Comparison of ENCODE assay signal across 11 mouse cellular contexts in the genomic region with DNA sequence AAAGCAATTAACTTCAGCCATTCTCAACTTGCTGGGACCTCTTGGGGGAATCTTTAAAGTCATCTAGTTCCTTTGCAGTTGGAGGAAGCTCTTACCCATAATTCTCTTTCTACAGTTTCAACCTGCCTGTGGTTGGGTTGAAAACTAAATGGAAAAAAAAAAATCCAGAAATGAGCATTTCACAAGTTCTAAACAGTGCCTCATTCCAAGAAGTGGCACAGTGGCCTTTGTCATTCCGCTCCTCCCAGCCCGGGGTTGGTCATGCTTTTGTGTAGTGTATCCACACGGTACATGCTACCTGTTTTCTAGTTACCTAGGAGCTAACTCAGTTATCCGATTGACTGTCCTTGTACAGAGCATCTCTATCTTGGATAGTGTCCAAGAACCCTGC.
DNase-seq lines count a peak whose midpoint lies in the region; ATAC-seq and TF ChIP-seq lines count a peak whose summit lies in the region.
"Had no signal": no experiment of that assay in that cellular context is flagged by ENCODE, and none has a peak within 500 bp of the region (broad histone marks: within the 10 kb centered on the region; RNA-seq: fewer than 3 reads in every experiment).

No protein-coding gene starts in this region.

- ATAC-seq in kidney, postnatal 0 days (replicated peaks; ENCODE audit: low FRiP score, low read depth): no peak
- ATAC-seq in intestine, embryonic 16.5 days: no peak
- ATAC-seq in cerebellum, adult (ENCODE audit: insufficient number of reproducible peaks, low FRiP score, low TSS enrichment): no peak
- ATAC-seq in midbrain, embryonic 11.5 days (ENCODE audit: low FRiP score): no peak

- H3K9me3 ChIP-seq in kidney, postnatal 0 days (replicated peaks; ENCODE audit: low read length): peaks cover 3% of the 10 kb centered on the region; the same call in 1 of the 2 replicates
- H3K9me3 ChIP-seq in intestine, embryonic 16.5 days (ENCODE audit: control insufficient read depth, low read length): no peaks in the 10 kb centered on the region
- H3K9me3 ChIP-seq in midbrain, embryonic 11.5 days (ENCODE audit: control insufficient read depth, low read length): no peaks in the 10 kb centered on the region
- H3K9me3 ChIP-seq: embryonic facial prominence, embryonic 13.5 days; hindbrain, embryonic 15.5 days; midbrain, embryonic 12.5 days; neural tube, embryonic 12.5 days had no signal

- no peak overlapping the region for H3K4me3 ChIP-seq in kidney, postnatal 0 days (replicated peaks; ENCODE audit: low read depth, low read length)
- H3K4me3 ChIP-seq in bone marrow, adult 2 months (replicated peaks; ENCODE audit: control insufficient read depth, low read depth, low read length): no peak overlapping the region
- H3K4me3 ChIP-seq in intestine, embryonic 16.5 days (ENCODE audit: low read length): no peak overlapping the region
- no peak overlapping the region for H3K4me3 ChIP-seq in myocyte
- H3K4me3 ChIP-seq in midbrain, embryonic 11.5 days (ENCODE audit: low read depth, low read length): no peak overlapping the region
- H3K4me3 ChIP-seq: embryonic facial prominence, embryonic 13.5 days; hindbrain, embryonic 15.5 days; midbrain, embryonic 12.5 days; neural tube, embryonic 12.5 days had no signal

- no peaks in the 10 kb centered on the region for H3K27me3 ChIP-seq in kidney, postnatal 0 days (ENCODE audit: insufficient read depth, low read length)
- no peaks in the 10 kb centered on the region for H3K27me3 ChIP-seq in intestine, embryonic 16.5 days (replicated peaks; ENCODE audit: control insufficient read depth, insufficient read depth, low read length)
- H3K27me3 ChIP-seq in myocyte (ENCODE audit: control insufficient read depth, insufficient read depth, insufficient read length): no peaks in the 10 kb centered on the region
- peaks cover 10% of the 10 kb centered on the region; the same call in 1 of the 2 replicates for H3K27me3 ChIP-seq in midbrain, embryonic 11.5 days (ENCODE audit: control insufficient read depth, insufficient read depth, low read length)
- H3K27me3 ChIP-seq: embryonic facial prominence, embryonic 13.5 days had no signal

- no peaks in the 10 kb centered on the region for H3K4me1 ChIP-seq in kidney, postnatal 0 days (replicated peaks; ENCODE audit: insufficient read depth, low read length)
- peaks cover 6% of the 10 kb centered on the region for H3K4me1 ChIP-seq in bone marrow, adult 2 months (ENCODE audit: control insufficient read depth, insufficient read depth, low read length)
- peaks cover 40% of the 10 kb centered on the region for H3K4me1 ChIP-seq in intestine, embryonic 16.5 days (ENCODE audit: control insufficient read depth, insufficient read depth, low read length)
- peaks cover 5% of the 10 kb centered on the region; the same call in 1 of the 2 replicates for H3K4me1 ChIP-seq in midbrain, embryonic 11.5 days (ENCODE audit: control insufficient read depth, insufficient read depth, low read length)
- H3K4me1 ChIP-seq: embryonic facial prominence, embryonic 13.5 days had no signal

- H3K4me2 ChIP-seq in kidney, postnatal 0 days (ENCODE audit: low read length): no peak overlapping the region
- H3K4me2 ChIP-seq in intestine, embryonic 16.5 days (ENCODE audit: low read depth, low read length): peak overlapping the region; percentile 37; the same call in 1 of the 2 replicates
- peak overlapping the region; percentile 64 for H3K4me2 ChIP-seq in myocyte (ENCODE audit: low read depth)
- H3K4me2 ChIP-seq in midbrain, embryonic 11.5 days: no peak overlapping the region
- H3K4me2 ChIP-seq: embryonic facial prominence, embryonic 13.5 days; hindbrain, embryonic 15.5 days; midbrain, embryonic 12.5 days; neural tube, embryonic 12.5 days had no signal

- H3K27ac ChIP-seq in kidney, postnatal 0 days: peak overlapping the region; percentile 48; the same call in 1 of the 2 replicates
- H3K27ac ChIP-seq in bone marrow, adult 2 months (ENCODE audit: control insufficient read depth, insufficient read depth, low read depth, low read length, poor library complexity): peak overlapping the region; percentile 67
- H3K27ac ChIP-seq in intestine, embryonic 16.5 days (ENCODE audit: low read length): peak overlapping the region; percentile 74
- H3K27ac ChIP-seq in midbrain, embryonic 11.5 days (ENCODE audit: low read depth, low read length): no peak overlapping the region
- H3K27ac ChIP-seq: embryonic facial prominence, embryonic 13.5 days; hindbrain, embryonic 15.5 days; midbrain, embryonic 12.5 days; neural tube, embryonic 12.5 days had no signal

- no peak for DNase-seq in kidney, postnatal 0 days (ENCODE audit: low spot score)
- DNase-seq in kidney, adult 9 months: no peak
- no peak for DNase-seq in midbrain, embryonic 11.5 days (ENCODE audit: low spot score, missing footprints)

- no peak overlapping the region for H3ac ChIP-seq in myocyte (ENCODE audit: control insufficient read depth, insufficient read length)

- 81% methylated on average over 4 of the region's 4 CpGs for WGBS in kidney, postnatal 0 days
- WGBS in bone marrow, adult 2 months: 73% methylated on average over 4 of the region's 4 CpGs
- 69% methylated on average over 4 of the region's 4 CpGs for WGBS in intestine, embryonic 16.5 days
- WGBS in midbrain, embryonic 11.5 days: 89% methylated on average over 4 of the region's 4 CpGs

- H3K9ac ChIP-seq in kidney, postnatal 0 days (ENCODE audit: low read depth, low read length): no peak overlapping the region
- peak overlapping the region; percentile 61 for H3K9ac ChIP-seq in intestine, embryonic 16.5 days (ENCODE audit: low read depth, low read length)
- H3K9ac ChIP-seq in midbrain, embryonic 11.5 days (ENCODE audit: low read length): no peak overlapping the region
- H3K9ac ChIP-seq: embryonic facial prominence, embryonic 13.5 days; hindbrain, embryonic 15.5 days; midbrain, embryonic 12.5 days; neural tube, embryonic 12.5 days had no signal

- no peaks in the 10 kb centered on the region for H3K36me3 ChIP-seq in kidney, postnatal 0 days (ENCODE audit: insufficient read depth, low read length)
- no peaks in the 10 kb centered on the region for H3K36me3 ChIP-seq in intestine, embryonic 16.5 days (ENCODE audit: control insufficient read depth, insufficient read depth, low read length)
- no peaks in the 10 kb centered on the region for H3K36me3 ChIP-seq in myocyte (ENCODE audit: control insufficient read depth, insufficient read depth)
- H3K36me3 ChIP-seq in midbrain, embryonic 11.5 days (ENCODE audit: control insufficient read depth, insufficient read depth, low read length): no peaks in the 10 kb centered on the region
- H3K36me3 ChIP-seq: embryonic facial prominence, embryonic 13.5 days; hindbrain, embryonic 15.5 days; midbrain, embryonic 12.5 days; neural tube, embryonic 12.5 days had no signal

- no peak for TF ChIP-seq CTCF in kidney, postnatal 0 days (IDR thresholded peaks at IDR 0.05; ENCODE audit: low read depth)
- TF ChIP-seq CTCF in bone marrow, adult 2 months (IDR thresholded peaks at IDR 0.05; ENCODE audit: control insufficient read depth, insufficient read depth, low read length): no peak

- no peak for TF ChIP-seq POLR2A in bone marrow, adult 2 months (IDR thresholded peaks at IDR 0.05; ENCODE audit: borderline replicate concordance, control insufficient read depth, low read depth, low read length)
- TF ChIP-seq POLR2A in myocyte (IDR thresholded peaks at IDR 0.05; ENCODE audit: insufficient read length, low read depth): no peak

- no peaks in the 10 kb centered on the region for H3K79me2 ChIP-seq in myocyte (ENCODE audit: control insufficient read depth, insufficient read depth)

TF ChIP-seq in myocyte, 11 proteins besides CTCF, POLR2A, EP300 and RAD21:
- no peak for TF ChIP-seq TCF3 (IDR thresholded peaks at IDR 0.05; ENCODE audit: insufficient read length, low read depth)
- TF ChIP-seq MYOG (IDR thresholded peaks at IDR 0.05; ENCODE audit: control insufficient read depth in 1 of 3, insufficient read depth in 1 of 3, insufficient read length in 2 of 3, low read depth in 2 of 3): no peak
- no peak for TF ChIP-seq MAX (IDR thresholded peaks at IDR 0.05; ENCODE audit: low read depth)
- no peak for TF ChIP-seq CEBPB (IDR thresholded peaks at IDR 0.05; ENCODE audit: insufficient read depth, poor library complexity, severe bottlenecking)
- TF ChIP-seq REST (IDR thresholded peaks at IDR 0.05; ENCODE audit: insufficient read depth, insufficient read length): no peak
- no peak for TF ChIP-seq E2F4 (IDR thresholded peaks at IDR 0.05; ENCODE audit: insufficient read depth)
- TF ChIP-seq USF1 (IDR thresholded peaks at IDR 0.05; ENCODE audit: low read depth): no peak
- no peak for TF ChIP-seq SRF (IDR thresholded peaks at IDR 0.05; ENCODE audit: control insufficient read depth, insufficient read length, low read depth)
- TF ChIP-seq MYOD1 (IDR thresholded peaks at IDR 0.05; ENCODE audit: control insufficient read depth in 1 of 3, insufficient read length in 2 of 3, low read depth in 2 of 3): no peak
- no peak for TF ChIP-seq POLR2AphosphoS2 (IDR thresholded peaks at IDR 0.05; ENCODE audit: insufficient read length, low read depth)
- TF ChIP-seq TCF12 (IDR thresholded peaks at IDR 0.05; ENCODE audit: insufficient read depth, poor library complexity, severe bottlenecking): no peak

Comparison
In these comparisons a context has a peak if more than half of its experiments do, and no peak if none do; other contexts are left out.
1. H3K4me2 ChIP-seq: peak in intestine, embryonic 16.5 days (single experiment) and myocyte (single experiment); none in kidney, postnatal 0 days (single experiment) and midbrain, embryonic 11.5 days (single experiment).